Mouse (Mus musculus) kidney, embryonic 14.5 days (tissue): ENCODE measurements at regions not wholly inside any gene's neighbourhood (a gene's known extent, or its start where the extent isn't known, plus 50 kb on each side); places are given as distances from the start of the nearest gene placed in this dataset.

ENCODE experiments used
- ATAC-seq: fragments of 200-750 bp; cut with Nextera tagmentation; 2 replicates; pipeline ENCODE4 v1.8.0; 2017; ENCODE audit warnings: moderate number of reproducible peaks, mild to moderate bottlenecking, moderate TSS enrichment, moderate library complexity; ENCODE audit not compliant: low FRiP score, low TSS enrichment
- H3K27ac ChIP-seq: fragments of 300-500 bp; sonication (generic); 2 replicates; pipeline ENCODE4 v1.5.1; 2014; ENCODE audit warnings: low read depth, mild to moderate bottlenecking, low read length, moderate library complexity, mixed read lengths
- H3K27me3 ChIP-seq: fragments of 300-500 bp; sonication (generic); 2 replicates; pipeline ENCODE4 v1.6.1; 2014; ENCODE audit warnings: mild to moderate bottlenecking, low read length; ENCODE audit not compliant: control insufficient read depth, insufficient read depth
- H3K36me3 ChIP-seq: fragments of 300-500 bp; sonication (generic); 2 replicates; pipeline ENCODE4 v1.6.1; 2014; ENCODE audit warnings: low read length, mixed read lengths; ENCODE audit not compliant: control insufficient read depth, insufficient read depth
- H3K4me1 ChIP-seq: fragments of 300-500 bp; sonication (generic); 2 replicates; pipeline ENCODE4 v1.6.1; 2014; ENCODE audit warnings: low read length, mixed read lengths; ENCODE audit not compliant: control insufficient read depth, insufficient read depth
- H3K4me2 ChIP-seq: fragments of 300-500 bp; sonication (generic); replicated peaks from 2 replicates; pipeline ENCODE4 v1.6.1; 2014; ENCODE audit warnings: low read depth, mild to moderate bottlenecking, low read length
- H3K4me3 ChIP-seq: fragments of 300-500 bp; sonication (generic); 2 replicates; pipeline ENCODE4 v1.5.1; 2014; ENCODE audit warnings: mild to moderate bottlenecking, low read length
- H3K9ac ChIP-seq: fragments of 300-500 bp; sonication (generic); 2 replicates; pipeline ENCODE4 v1.6.1; 2014; ENCODE audit warnings: low read depth, mild to moderate bottlenecking, low read length, moderate library complexity
- H3K9me3 ChIP-seq: fragments of 300-500 bp; sonication (generic); 2 replicates; pipeline ENCODE4 v1.6.1; 2016; ENCODE audit warnings: low read length; ENCODE audit not compliant: control insufficient read depth
- WGBS: fragments of 180-500 bp; shearing (Covaris S2); extraction: QIAGEN DNeasy Blood & Tissue Kit; methylation state at CpG from one replicate; pipeline ENCODE4 v1.1.7; 2014; 5-methylcytosine and 5-hydroxymethylcytosine counted together

- no peaks in the 10 kb centered on the region for H3K4me1 ChIP-seq
- no peak overlapping the region for H3K9ac ChIP-seq
- H3K27me3 ChIP-seq, result no peaks in the 10 kb centered on the region
- no peak for ATAC-seq
- H3K4me2 ChIP-seq, result no peak overlapping the region
- H3K36me3 ChIP-seq, result no peaks in the 10 kb centered on the region
- H3K4me3 ChIP-seq, result no peak overlapping the region
- WGBS, result 76% methylated on average over 1 of the region's 1 CpGs
- H3K27ac ChIP-seq, result no peak overlapping the region
- no peaks in the 10 kb centered on the region for H3K9me3 ChIP-seq
These were observed 229.8 kb upstream of the Nrip1 start for GRCm38 (mm10) chr16:76603431-76603830.

DNA sequence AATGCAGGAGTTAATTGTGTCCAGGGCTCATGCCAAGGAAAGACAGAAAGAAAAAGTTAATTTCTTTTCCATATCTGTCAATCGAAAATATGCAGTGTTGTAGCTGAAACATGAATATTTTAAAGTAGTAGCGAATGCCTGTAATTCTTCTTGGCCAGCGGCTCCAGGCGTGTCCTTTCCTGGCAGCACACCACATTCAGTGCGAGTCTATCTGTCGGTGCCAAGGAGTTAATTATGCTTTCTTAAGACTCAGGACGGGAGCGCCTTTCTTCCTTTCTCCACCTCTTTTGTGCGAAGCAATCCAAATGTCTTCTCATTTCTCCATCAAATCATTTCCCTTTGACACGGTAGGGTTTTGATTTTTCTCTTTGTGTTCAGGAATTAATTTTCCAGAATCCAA lies 226.5 kb upstream of the Nrip1 start:
- no peaks in the 10 kb centered on the region for H3K4me1 ChIP-seq
- no peak for ATAC-seq
- no peak overlapping the region for H3K4me3 ChIP-seq
- no peak overlapping the region for H3K9ac ChIP-seq
- no peaks in the 10 kb centered on the region for H3K36me3 ChIP-seq
- no peak overlapping the region for H3K27ac ChIP-seq
- WGBS, result 73% methylated on average over 10 of the region's 10 CpGs
- no peaks in the 10 kb centered on the region for H3K27me3 ChIP-seq
- no peaks in the 10 kb centered on the region for H3K9me3 ChIP-seq
- H3K4me2 ChIP-seq, result no peak overlapping the region

DNA sequence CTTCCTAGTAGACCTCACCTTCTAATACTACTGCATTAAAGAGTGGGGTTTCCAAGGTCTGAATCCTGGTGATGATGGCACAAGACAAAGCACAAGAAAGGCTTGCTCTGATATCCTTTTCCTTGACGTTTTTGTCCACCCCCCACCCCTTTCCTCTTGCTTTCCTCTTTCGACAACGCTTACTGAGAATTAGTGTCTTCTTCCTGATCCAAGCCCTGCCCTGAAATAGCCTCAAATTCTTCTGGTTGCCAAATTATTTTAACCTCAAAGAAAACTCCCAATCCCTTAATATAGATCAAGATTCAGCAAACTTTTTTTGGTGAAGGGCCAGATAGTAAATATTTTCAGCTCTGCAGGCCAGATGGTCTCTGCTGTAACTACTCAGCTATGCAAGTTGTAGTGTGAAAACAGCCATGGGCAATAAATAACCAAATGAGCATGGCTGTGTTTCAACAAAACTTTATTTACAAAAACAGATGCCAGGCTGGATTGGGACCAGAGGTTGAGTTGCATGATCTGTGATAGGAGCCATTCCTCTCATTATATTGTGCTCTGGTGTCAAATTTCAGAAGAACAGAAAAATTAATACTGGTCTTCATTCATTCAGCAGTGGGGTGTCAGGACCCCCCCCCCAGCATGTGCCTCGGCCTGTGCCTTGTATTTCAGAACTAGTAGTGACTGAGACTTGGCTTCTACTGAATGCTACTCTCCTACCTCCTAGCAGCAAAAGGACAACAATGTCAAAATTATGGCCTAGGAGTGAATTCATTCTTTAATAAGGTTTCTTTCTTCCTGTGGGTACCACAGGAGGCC lies 218.5 kb upstream of the Nrip1 start:
- Histone ChIP-seq H3K36me3 (no peaks in the 10 kb centered on the region), H3K4me1 (peaks cover 7% of the 10 kb centered on the region; the same call in 1 of the 2 replicates), H3K4me2 (no peak overlapping the region), H3K9ac (no peak overlapping the region), H3K9me3 (no peaks in the 10 kb centered on the region), H3K4me3 (no peak overlapping the region), H3K27me3 (no peaks in the 10 kb centered on the region), H3K27ac (no peak overlapping the region; the same call in 1 of the 2 replicates)
- 56% methylated on average over 4 of the region's 4 CpGs for WGBS
- peak; percentile 52; the same call in 1 of the 2 replicates for ATAC-seq

DNA sequence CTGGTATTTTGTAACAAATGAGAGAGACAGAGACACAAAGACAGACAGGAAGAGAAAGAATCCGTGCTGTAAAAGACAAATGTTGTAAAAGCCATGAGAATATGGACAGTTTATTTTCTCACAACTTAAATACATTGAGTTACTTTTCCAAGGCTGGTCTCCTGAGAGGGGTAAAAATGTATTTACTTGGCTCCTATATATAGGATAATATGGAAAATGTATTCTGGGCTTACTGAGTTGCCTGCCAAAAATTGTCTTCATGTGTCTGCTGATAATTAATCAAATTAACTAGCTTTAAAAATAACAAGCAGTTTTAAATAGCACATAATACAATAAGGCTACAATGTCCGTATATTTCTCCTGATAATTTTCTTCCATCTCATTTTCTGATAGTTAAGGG lies 216.2 kb upstream of the Nrip1 start:
- H3K4me1 ChIP-seq, result peaks cover 7% of the 10 kb centered on the region; the same call in 1 of the 2 replicates
- no peak overlapping the region for H3K27ac ChIP-seq
- no peaks in the 10 kb centered on the region for H3K9me3 ChIP-seq
- WGBS, result 54% methylated on average over 2 of the region's 2 CpGs
- H3K36me3 ChIP-seq, result no peaks in the 10 kb centered on the region
- ATAC-seq, result no peak
- H3K9ac ChIP-seq, result no peak overlapping the region
- H3K4me3 ChIP-seq, result no peak overlapping the region
- H3K4me2 ChIP-seq, result no peak overlapping the region
- H3K27me3 ChIP-seq, result no peaks in the 10 kb centered on the region

DNA sequence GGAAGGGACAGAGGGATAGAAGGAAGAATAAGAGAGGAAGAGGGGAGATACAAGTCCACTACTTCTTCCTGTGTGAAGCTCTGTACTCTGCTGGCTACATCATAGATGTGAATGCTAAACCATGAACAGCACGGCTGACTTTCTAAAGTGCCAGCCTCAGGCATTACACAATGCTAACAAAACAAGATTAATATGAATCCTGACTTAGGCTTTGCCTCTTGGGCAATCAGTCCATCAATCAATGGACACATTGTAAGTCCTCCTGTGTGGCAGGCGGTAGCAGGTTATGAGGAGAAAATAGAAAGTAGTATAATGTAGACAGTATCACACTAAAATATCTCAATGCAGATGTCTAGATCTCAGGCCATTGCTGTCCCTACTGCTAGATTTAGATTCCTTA lies 203.6 kb upstream of the Nrip1 start:
- 88% methylated on average over 2 of the region's 2 CpGs for WGBS

GRCm38 (mm10) chr16:76575281-76575680 lies 201.7 kb upstream of the Nrip1 start:
- 67% methylated on average over 3 of the region's 3 CpGs for WGBS
- no peaks in the 10 kb centered on the region for H3K36me3 ChIP-seq

More for the DNA sequence above, 203.6 kb upstream of the Nrip1 start:
- H3K9me3 ChIP-seq, result no peaks in the 10 kb centered on the region
- no peaks in the 10 kb centered on the region for H3K27me3 ChIP-seq
- no peak overlapping the region for H3K9ac ChIP-seq
- no peaks in the 10 kb centered on the region for H3K36me3 ChIP-seq
- no peak overlapping the region for H3K4me3 ChIP-seq
- no peak for ATAC-seq
- no peaks in the 10 kb centered on the region for H3K4me1 ChIP-seq
- no peak overlapping the region for H3K4me2 ChIP-seq
- H3K27ac ChIP-seq, result no peak overlapping the region

DNA sequence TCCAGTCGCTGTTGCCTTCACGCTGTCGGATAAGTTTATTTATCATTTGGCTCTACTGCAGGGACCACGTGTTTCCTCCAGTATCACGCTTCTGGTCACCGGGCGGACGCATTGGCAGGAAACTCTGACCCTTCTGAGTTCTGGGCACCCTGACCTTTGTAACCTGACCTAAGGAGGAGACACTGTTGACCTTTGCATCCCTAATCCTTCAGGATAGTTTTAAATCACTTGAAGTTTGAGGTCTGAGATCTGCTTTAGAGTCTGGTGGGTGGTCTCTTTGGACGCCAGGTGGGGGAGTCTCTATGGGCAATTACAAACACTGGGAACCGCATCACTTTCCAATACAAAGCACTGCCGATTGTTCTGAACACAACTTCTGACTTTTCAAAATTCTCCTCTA lies 192.6 kb upstream of the Nrip1 start:
- Histone ChIP-seq H3K36me3 (no peaks in the 10 kb centered on the region), H3K27ac (no peak overlapping the region), H3K4me2 (no peak overlapping the region), H3K4me3 (no peak overlapping the region), H3K4me1 (0 out of 2 replicates have a peak, but pooled peaks cover 7% of the 10 kb centered on the region), H3K9me3 (no peaks in the 10 kb centered on the region), H3K9ac (no peak overlapping the region), H3K27me3 (no peaks in the 10 kb centered on the region)
- no peak for ATAC-seq
- WGBS, result 8% methylated on average over 11 of the region's 11 CpGs

More at GRCm38 (mm10) chr16:76575281-76575680, 201.7 kb upstream of the Nrip1 start:
- no peak for ATAC-seq
- Histone ChIP-seq H3K9me3 (no peaks in the 10 kb centered on the region), H3K4me1 (no peaks in the 10 kb centered on the region), H3K4me2 (no peak overlapping the region), H3K4me3 (no peak overlapping the region), H3K27me3 (no peaks in the 10 kb centered on the region), H3K9ac (no peak overlapping the region), H3K27ac (no peak overlapping the region)

- H3K4me1 ChIP-seq, result no peaks in the 10 kb centered on the region
- H3K36me3 ChIP-seq, result no peaks in the 10 kb centered on the region
- H3K4me2 ChIP-seq, result no peak overlapping the region
- no peaks in the 10 kb centered on the region for H3K27me3 ChIP-seq
- H3K4me3 ChIP-seq, result no peak overlapping the region
- 87% methylated on average over 4 of the region's 4 CpGs for WGBS
- no peak for ATAC-seq
- no peaks in the 10 kb centered on the region for H3K9me3 ChIP-seq
- no peak overlapping the region for H3K9ac ChIP-seq
- H3K27ac ChIP-seq, result no peak overlapping the region
These were observed 181.2 kb upstream of the Nrip1 start for GRCm38 (mm10) chr16:76554846-76555245.

DNA sequence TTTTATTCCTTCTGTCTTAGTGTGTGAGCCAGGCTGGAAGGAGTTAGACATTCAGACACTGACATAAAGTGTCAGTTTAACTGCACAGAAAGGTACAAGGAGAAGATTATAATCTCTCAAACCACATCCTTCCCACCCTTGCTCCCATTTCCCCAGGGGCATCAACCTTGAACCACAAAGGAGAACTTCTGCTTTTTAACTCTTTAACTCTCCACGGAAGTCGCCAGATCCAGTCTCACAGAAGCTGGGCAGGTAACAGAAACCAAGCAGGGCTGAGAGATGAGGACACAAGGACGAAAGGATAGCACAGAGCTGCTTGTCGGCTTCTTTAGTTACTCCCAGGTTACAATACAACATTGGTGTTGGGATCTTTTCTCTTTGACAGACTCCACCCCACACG lies 176.0 kb upstream of the Nrip1 start:
- Histone ChIP-seq H3K4me2 (no peak overlapping the region), H3K9me3 (no peaks in the 10 kb centered on the region), H3K4me1 (no peaks in the 10 kb centered on the region), H3K9ac (no peak overlapping the region), H3K4me3 (no peak overlapping the region), H3K27ac (no peak overlapping the region), H3K27me3 (no peaks in the 10 kb centered on the region), H3K36me3 (no peaks in the 10 kb centered on the region)
- no peak for ATAC-seq
- 87% methylated on average over 5 of the region's 5 CpGs for whole genome bisulfite sequencing
